Mouse (Mus musculus) ES-Bruce4 (cell line): ENCODE results near the gene Pex6.
A peak's percentile ranks its signal among the peaks of the same experiment; 100 is the strongest.

ENCODE experiments used
- EP300 ChIP-seq: IDR thresholded peaks from 2 replicates; pipeline ENCODE4 v1.6.1; 2011; ENCODE audit warnings: low read depth, low read length; ENCODE audit not compliant: insufficient read depth
- POLR2A ChIP-seq: IDR thresholded peaks from one replicate; pipeline ENCODE4 v1.8.1; 2011; ENCODE audit warnings: low read length; ENCODE audit not compliant: insufficient read depth

DNA sequence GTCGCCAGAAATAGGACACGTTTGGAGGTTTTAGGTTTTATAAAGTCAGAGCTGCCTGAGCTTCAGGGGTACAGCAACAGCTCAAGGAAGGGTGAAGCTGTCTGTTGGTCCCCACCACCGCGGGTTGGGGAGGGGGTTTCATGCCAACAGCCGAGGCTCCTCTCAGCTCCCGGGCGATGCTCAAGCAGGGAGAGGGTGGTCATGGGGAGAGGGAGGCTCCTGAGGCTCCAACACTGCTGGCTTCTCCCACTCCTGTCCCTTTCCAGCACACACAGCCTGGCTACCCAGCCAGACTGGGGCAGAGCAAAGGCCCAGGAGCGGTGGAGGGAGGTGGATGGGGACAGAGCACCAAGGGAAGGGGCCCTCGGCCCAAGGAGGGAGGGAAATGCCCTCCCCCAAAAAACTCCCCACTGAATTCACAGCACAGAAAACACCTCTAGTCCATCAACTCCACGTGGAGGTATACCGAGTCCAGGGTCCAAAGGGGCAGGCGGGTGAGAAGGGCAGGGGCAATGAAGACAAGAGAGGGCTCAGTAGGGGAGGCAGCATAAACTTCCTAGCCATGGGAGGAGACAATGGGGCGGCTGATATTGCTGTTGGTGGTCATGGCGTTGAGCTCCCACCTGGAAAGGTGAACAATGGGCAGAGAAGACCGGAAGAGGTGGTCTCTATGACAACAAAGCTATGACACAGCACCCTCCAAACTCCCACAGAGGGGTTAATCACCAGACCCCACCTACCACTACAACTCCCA, 36.6 kb upstream of the Pex6 start:
- TF ChIP-seq POLR2A (no peak), EP300 (peak; percentile 32; the same call in 1 of the 2 replicates)
